Mouse (Mus musculus): ENCODE results near the gene Tmem116.
A peak's percentile ranks its signal among the peaks of the same experiment; 100 is the strongest.

The Tmem116 gene

GRCm38 (mm10) chr5:121537588-121537987 is 85.9 kb downstream of the Tmem116 start:
- no peak for DNase-seq (ENCODE audit: low read depth, low spot score)

GRCm38 (mm10) chr5:121540066-121540465 is 88.4 kb downstream of the Tmem116 start:
- no peak for DNase-seq (ENCODE audit: low read depth, low spot score)

GRCm38 (mm10) chr5:121541235-121541634 is 89.5 kb downstream of the Tmem116 start:
- DNase-seq (ENCODE audit: low read depth, low spot score) = no peak

GRCm38 (mm10) chr5:121543370-121543769 is 91.7 kb downstream of the Tmem116 start:
- DNase-seq (ENCODE audit: low read depth, low spot score) = no peak

GRCm38 (mm10) chr5:121544910-121545792 is 93.5 kb downstream of the Tmem116 start, which contains the start of the genes Adam1a and Gm42878:
TSS of gene Adam1a (minus strand) at chr5:121545482.
TSS of gene Gm42878 (minus strand) at chr5:121545482.
- DNase-seq (ENCODE audit: low read depth, low spot score) = no peak

- peak; percentile 97 for DNase-seq (ENCODE audit: low read depth, low spot score)
Measured at GRCm38 (mm10) chr5:121545793-121546529, 94.3 kb downstream of the Tmem116 start, which contains the start of gene Mapkapk5. TSS of gene Mapkapk5 (minus strand) at chr5:121545905.

- peak; percentile 45 for DNase-seq (ENCODE audit: low read depth, low spot score)
Measured at GRCm38 (mm10) chr5:121546530-121546895, 94.8 kb downstream of the Tmem116 start.

GRCm38 (mm10) chr5:121547084-121547483 is 95.4 kb downstream of the Tmem116 start:
- DNase-seq (ENCODE audit: low read depth, low spot score) = no peak

- DNase-seq (ENCODE audit: low read depth, low spot score) = no peak
Measured at GRCm38 (mm10) chr5:121549196-121549595, 97.5 kb downstream of the Tmem116 start.

GRCm38 (mm10) chr5:121562436-121562835 is 110.7 kb downstream of the Tmem116 start:
- DNase-seq (ENCODE audit: low read depth, low spot score) = no peak

GRCm38 (mm10) chr5:121564468-121564895 is 112.8 kb downstream of the Tmem116 start:
- DNase-seq (ENCODE audit: low read depth, low spot score) = peak; percentile 80

- DNase-seq (ENCODE audit: low read depth, low spot score) = no peak
Measured at GRCm38 (mm10) chr5:121566035-121566681, 114.5 kb downstream of the Tmem116 start.

GRCm38 (mm10) chr5:121569881-121570420 is 118.3 kb downstream of the Tmem116 start:
- no peak for DNase-seq (ENCODE audit: low read depth, low spot score)

GRCm38 (mm10) chr5:121570787-121571186 is 119.1 kb downstream of the Tmem116 start:
- DNase-seq (ENCODE audit: low read depth, low spot score) = no peak
